Mouse (Mus musculus) embryonic facial prominence, embryonic 13.5 days (tissue): ENCODE measurements around the gene Tgfbr3. TPM values are rescaled to one million over a fixed set of nuclear protein-coding genes. Genes with fewer than 3 reads are reported as not detected.

Source experiments
- ATAC-seq: fragments of 200-750 bp; cut with Nextera tagmentation; 2 replicates; pipeline ENCODE4 v1.8.0; 2017; ENCODE audit warnings: low read depth; ENCODE audit not compliant: insufficient number of reproducible peaks, insufficient read depth, low FRiP score, low TSS enrichment
- H3K27ac ChIP-seq: fragments of 300-500 bp; sonication (generic); 2 replicates; pipeline ENCODE4 v1.5.1; 2015; ENCODE audit warnings: moderate library complexity, mild to moderate bottlenecking, inconsistent platforms
- H3K27me3 ChIP-seq: fragments of 300-500 bp; sonication (generic); 2 replicates; pipeline ENCODE4 v1.6.1; 2015; ENCODE audit warnings: mild to moderate bottlenecking, inconsistent platforms
- H3K36me3 ChIP-seq: fragments of 300-500 bp; sonication (generic); 2 replicates; pipeline ENCODE4 v1.6.1; 2015; ENCODE audit warnings: mild to moderate bottlenecking, inconsistent platforms
- H3K4me1 ChIP-seq: fragments of 300-500 bp; sonication (generic); 2 replicates; pipeline ENCODE4 v1.6.1; 2015; ENCODE audit warnings: inconsistent platforms
- H3K4me2 ChIP-seq: fragments of 300-500 bp; sonication (generic); 2 replicates; pipeline ENCODE4 v1.6.1; 2015; ENCODE audit warnings: moderate library complexity, mild to moderate bottlenecking, inconsistent platforms
- H3K4me3 ChIP-seq: fragments of 300-500 bp; sonication (generic); 2 replicates; pipeline ENCODE4 v1.5.1; 2015; ENCODE audit warnings: mild to moderate bottlenecking, inconsistent platforms
- H3K9ac ChIP-seq: fragments of 300-500 bp; sonication (generic); 2 replicates; pipeline ENCODE4 v1.6.1; 2015; ENCODE audit warnings: mild to moderate bottlenecking, inconsistent platforms
- H3K9me3 ChIP-seq: fragments of 300-500 bp; sonication (generic); 2 replicates; pipeline ENCODE4 v1.6.1; 2016; ENCODE audit warnings: inconsistent platforms
- WGBS: fragments of 180-500 bp; shearing (Covaris S2); methylation state at CpG from one replicate; pipeline ENCODE4 v1.1.7; 2015; ENCODE audit warnings: mixed read lengths; 5-methylcytosine and 5-hydroxymethylcytosine counted together
- polyA plus RNA-seq: library from polyadenylated mRNA; unstranded; fragments of >200 nt; fragmentation: Nextera tagmentation; extraction: Ambion mirVana; gene quantifications from 2 replicates; pipeline ENCODE4 v1.2.1, GENCODE M21; 2015

Tgfbr3 gene
- polyA plus RNA-seq, 1 experiment from 2014 or later = 35.9 TPM

DNA sequence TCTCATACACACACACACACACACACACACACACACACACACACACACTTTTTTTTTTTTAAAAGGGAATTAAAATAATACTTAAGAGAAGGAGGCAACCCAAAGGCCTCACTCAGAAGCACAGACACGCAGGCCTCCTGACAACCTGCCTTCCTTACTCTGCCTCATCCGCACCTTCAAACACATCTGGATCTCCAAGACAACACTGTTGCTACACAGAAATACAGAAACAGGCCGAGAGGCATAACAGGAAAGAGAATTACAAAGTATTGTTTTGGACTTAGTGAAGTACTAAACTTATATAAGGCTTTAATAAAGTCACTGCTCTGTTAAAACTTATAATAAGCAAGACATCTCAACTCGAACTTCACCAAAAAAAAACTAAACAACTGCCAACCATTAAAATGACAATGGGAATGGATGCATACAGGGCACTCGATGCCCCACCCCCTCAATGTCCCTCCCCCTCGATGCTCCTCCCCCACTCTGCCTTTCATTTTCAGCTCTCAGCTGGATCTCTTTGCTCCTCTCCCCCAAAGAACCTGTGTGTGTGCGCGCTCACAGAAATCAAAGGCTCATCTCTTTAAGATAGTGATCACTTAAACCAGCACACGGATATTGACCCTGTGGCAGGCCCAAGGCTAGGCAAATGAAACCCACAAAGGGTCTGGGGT is 87.8 kb downstream of the Tgfbr3 start:
- WGBS = 64% methylated on average over 9 of the region's 9 CpGs

GRCm38 (mm10) chr5:107200853-107201341 is 88.5 kb downstream of the Tgfbr3 start:
- peaks cover 70% of the 10 kb centered on the region for H3K4me1 ChIP-seq
- no peaks in the 10 kb centered on the region for H3K9me3 ChIP-seq
- H3K9ac ChIP-seq = no peak overlapping the region
- H3K4me2 ChIP-seq = peak overlapping the region; percentile 18; the same call in 1 of the 2 replicates
- 38% methylated on average over 12 of the region's 12 CpGs for WGBS
- no peaks in the 10 kb centered on the region for H3K27me3 ChIP-seq
- no peak overlapping the region for H3K4me3 ChIP-seq
- ATAC-seq = no peak
- H3K36me3 ChIP-seq = peaks cover 5% of the 10 kb centered on the region; the same call in 1 of the 2 replicates
- H3K27ac ChIP-seq = peak overlapping the region; percentile 88

More for the DNA sequence above, 87.8 kb downstream of the Tgfbr3 start:
- Histone ChIP-seq H3K9me3 (no peaks in the 10 kb centered on the region), H3K9ac (no peak overlapping the region), H3K4me1 (peaks cover 63% of the 10 kb centered on the region), H3K27ac (peak overlapping the region; percentile 88), H3K4me2 (no peak overlapping the region), H3K36me3 (peaks cover 5% of the 10 kb centered on the region; the same call in 1 of the 2 replicates), H3K27me3 (no peaks in the 10 kb centered on the region), H3K4me3 (no peak overlapping the region)
- no peak for ATAC-seq

GRCm38 (mm10) chr5:107200221-107200635 is 89.2 kb downstream of the Tgfbr3 start:
- H3K36me3 ChIP-seq = no peaks in the 10 kb centered on the region
- H3K9me3 ChIP-seq = no peaks in the 10 kb centered on the region
- H3K27ac ChIP-seq = peak overlapping the region; percentile 88
- 43% methylated on average over 10 of the region's 10 CpGs for WGBS
- H3K9ac ChIP-seq = peak overlapping the region; percentile 16; the same call in 1 of the 2 replicates
- H3K4me2 ChIP-seq = peak overlapping the region; percentile 18
- H3K27me3 ChIP-seq = no peaks in the 10 kb centered on the region
- ATAC-seq = peak; percentile 68; the same call in 1 of the 2 replicates
- H3K4me3 ChIP-seq = no peak overlapping the region
- peaks cover 77% of the 10 kb centered on the region for H3K4me1 ChIP-seq

DNA sequence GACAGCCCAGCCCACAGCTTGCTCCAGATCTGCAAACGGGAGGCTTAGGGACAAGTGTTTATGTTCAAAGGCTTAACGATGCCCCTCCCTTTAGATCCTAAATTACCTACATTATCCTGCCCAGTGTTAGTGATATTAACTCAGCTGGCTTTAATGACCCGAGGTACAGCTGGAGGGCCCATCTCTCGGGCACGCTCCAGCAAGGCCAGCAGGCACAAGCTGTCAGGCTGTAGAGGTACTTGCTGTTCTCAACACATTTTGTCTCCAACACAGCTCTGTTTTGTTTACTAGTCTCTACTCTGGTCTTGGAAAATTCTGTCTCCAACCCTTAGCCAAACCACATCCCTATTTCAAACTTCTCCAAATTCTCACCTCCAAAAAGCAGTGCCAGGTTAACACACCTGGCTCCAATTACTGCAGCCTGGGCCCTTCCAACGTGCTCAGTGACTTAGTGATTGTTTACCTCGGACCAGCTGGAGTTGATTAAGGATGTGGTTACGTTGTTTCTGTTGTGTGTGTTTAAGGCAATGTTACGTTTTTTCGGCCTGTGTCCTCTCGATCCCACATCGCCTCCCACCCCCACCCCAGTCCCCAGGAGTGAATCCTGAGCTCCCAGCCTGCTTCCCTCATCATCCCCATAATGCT is 93.6 kb downstream of the Tgfbr3 start:
- Histone ChIP-seq H3K36me3 (no peaks in the 10 kb centered on the region), H3K9ac (no peak overlapping the region), H3K27me3 (no peaks in the 10 kb centered on the region), H3K9me3 (no peaks in the 10 kb centered on the region), H3K27ac (peak overlapping the region; percentile 88), H3K4me1 (peaks cover 62% of the 10 kb centered on the region), H3K4me2 (peak overlapping the region; percentile 30), H3K4me3 (no peak overlapping the region)
- 11% methylated on average over 12 of the region's 12 CpGs for WGBS
- ATAC-seq = peak; percentile 71

GRCm38 (mm10) chr5:107193160-107193559 is 96.3 kb downstream of the Tgfbr3 start:
- Histone ChIP-seq H3K9me3 (no peaks in the 10 kb centered on the region), H3K4me3 (no peak overlapping the region), H3K4me1 (peaks cover 48% of the 10 kb centered on the region), H3K27me3 (no peaks in the 10 kb centered on the region), H3K27ac (no peak overlapping the region), H3K36me3 (no peaks in the 10 kb centered on the region), H3K9ac (no peak overlapping the region), H3K4me2 (no peak overlapping the region)
- WGBS = 82% methylated on average over 9 of the region's 9 CpGs
- ATAC-seq = no peak

DNA sequence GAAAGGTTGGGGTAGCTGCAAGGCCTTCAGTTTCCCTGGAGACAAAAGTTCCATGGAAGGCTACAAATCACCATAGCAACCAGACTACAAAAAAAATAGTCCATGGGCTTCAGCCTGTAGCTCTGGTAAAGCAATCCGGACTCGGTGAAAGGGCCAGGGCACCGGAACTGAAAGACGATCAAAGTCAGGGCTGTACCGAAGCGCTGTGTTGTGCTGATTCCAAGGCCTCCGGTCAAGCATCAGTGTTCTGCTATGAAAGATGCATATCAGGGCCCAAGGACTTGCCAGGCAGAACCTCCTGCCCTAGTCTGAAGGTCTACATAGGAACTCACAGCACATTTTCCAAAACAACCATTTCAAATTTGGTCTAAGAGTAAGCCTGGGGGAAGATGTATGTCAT is 97.1 kb downstream of the Tgfbr3 start:
- Histone ChIP-seq H3K27ac (no peak overlapping the region), H3K4me2 (no peak overlapping the region), H3K27me3 (no peaks in the 10 kb centered on the region), H3K4me1 (peaks cover 48% of the 10 kb centered on the region), H3K36me3 (no peaks in the 10 kb centered on the region), H3K9me3 (no peaks in the 10 kb centered on the region), H3K9ac (no peak overlapping the region), H3K4me3 (no peak overlapping the region)
- WGBS = 76% methylated on average over 7 of the region's 7 CpGs
- ATAC-seq = no peak

DNA sequence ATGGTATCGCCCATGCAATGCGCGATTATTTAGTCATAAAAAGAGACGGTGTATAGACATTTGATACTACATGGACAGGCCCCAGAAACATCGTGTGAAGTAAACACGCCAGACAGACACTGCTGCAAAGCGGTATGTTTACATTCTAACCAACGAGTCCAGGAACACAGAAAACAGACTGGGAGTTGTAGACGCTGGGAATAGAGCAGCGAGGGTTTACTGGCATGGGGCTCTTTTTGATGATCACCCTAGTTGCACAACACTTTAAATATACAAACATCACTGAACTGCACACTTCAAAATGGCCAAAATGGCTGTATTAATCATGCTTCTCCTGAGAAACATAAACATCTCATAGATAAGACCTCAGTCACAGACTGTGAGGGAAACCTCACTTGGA is 100.9 kb downstream of the Tgfbr3 start:
- Histone ChIP-seq H3K4me3 (no peak overlapping the region), H3K27me3 (no peaks in the 10 kb centered on the region), H3K36me3 (no peaks in the 10 kb centered on the region), H3K9ac (no peak overlapping the region), H3K9me3 (no peaks in the 10 kb centered on the region), H3K4me2 (no peak overlapping the region), H3K27ac (0 out of 2 replicates have a peak overlapping the region, but pooled peaks have one; percentile 16), H3K4me1 (peaks cover 36% of the 10 kb centered on the region)
- no peak for ATAC-seq
- WGBS = 72% methylated on average over 10 of the region's 10 CpGs

DNA sequence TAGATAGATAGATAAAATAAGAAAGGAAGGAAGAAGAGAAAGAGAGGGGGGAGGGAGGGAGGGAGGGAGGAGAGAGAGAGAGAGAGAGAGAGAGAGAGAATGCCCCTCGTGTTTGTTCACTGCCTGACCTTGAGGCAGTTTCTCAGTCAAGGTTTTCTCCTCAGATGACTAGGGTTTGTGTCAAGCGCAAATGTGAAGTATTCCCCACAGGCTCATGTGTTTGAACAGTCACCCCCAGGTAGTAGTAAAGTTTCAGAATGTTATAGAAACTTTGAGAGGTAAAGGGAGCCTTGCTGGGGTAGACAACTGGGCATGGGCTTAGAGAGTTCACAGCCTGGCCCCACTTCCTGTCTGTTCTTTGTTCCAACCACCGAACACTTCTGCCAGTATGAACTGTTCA is 103.2 kb downstream of the Tgfbr3 start:
- Histone ChIP-seq H3K9me3 (no peaks in the 10 kb centered on the region), H3K9ac (no peak overlapping the region), H3K4me2 (no peak overlapping the region), H3K4me1 (peaks cover 25% of the 10 kb centered on the region; the same call in 1 of the 2 replicates), H3K4me3 (no peak overlapping the region), H3K27me3 (no peaks in the 10 kb centered on the region), H3K36me3 (no peaks in the 10 kb centered on the region), H3K27ac (no peak overlapping the region)
- 87% methylated on average over 3 of the region's 3 CpGs for WGBS
- no peak for ATAC-seq

DNA sequence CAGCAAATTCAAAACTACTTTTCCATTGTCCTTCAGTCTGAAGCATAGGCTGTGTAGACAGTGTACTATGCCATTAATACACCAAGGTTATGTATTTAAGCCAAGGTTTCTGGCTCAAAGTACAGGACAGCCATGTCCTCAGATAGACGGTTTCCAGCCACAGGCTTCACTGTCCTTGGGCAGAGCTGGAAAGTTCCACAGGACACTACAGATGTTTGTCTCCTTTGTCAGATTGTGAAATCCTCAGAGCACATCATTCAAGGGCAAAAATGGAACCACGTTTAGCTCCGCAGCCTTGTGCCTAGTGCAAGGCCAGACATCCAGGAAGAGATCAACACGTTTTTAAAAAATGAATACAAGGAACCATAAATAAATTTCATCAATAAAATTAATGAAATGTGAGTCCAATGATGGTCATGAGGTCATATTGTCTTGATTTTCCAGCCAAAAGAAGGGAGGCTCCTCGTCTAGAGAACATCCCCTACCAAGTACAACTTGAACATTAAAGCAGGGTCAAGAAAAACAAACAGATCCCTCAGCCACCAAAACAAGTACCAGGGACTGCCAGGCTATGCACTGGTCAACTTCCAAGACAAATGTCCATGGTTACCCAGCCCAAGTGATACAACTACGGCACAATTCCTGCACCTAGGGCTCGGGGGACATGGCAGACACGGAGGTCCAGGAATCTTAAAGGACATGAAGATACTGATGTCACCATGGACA is 105.1 kb downstream of the Tgfbr3 start:
- 83% methylated on average over 8 of the region's 8 CpGs for WGBS
- no peaks in the 10 kb centered on the region for H3K27me3 ChIP-seq
- no peaks in the 10 kb centered on the region for H3K36me3 ChIP-seq
- H3K27ac ChIP-seq = no peak overlapping the region; the same call in 1 of the 2 replicates
- no peak overlapping the region for H3K9ac ChIP-seq
- peaks cover 25% of the 10 kb centered on the region for H3K4me1 ChIP-seq
- H3K9me3 ChIP-seq = no peaks in the 10 kb centered on the region
- ATAC-seq = no peak
- no peak overlapping the region for H3K4me2 ChIP-seq
- H3K4me3 ChIP-seq = no peak overlapping the region

- WGBS = 68% methylated on average over 6 of the region's 6 CpGs
- H3K4me2 ChIP-seq = no peak overlapping the region
Measured at GRCm38 (mm10) chr5:107183537-107183936, 105.9 kb downstream of the Tgfbr3 start.

GRCm38 (mm10) chr5:107182721-107183120 is 106.7 kb downstream of the Tgfbr3 start:
- Histone ChIP-seq H3K4me3 (no peak overlapping the region), H3K36me3 (no peaks in the 10 kb centered on the region), H3K27ac (no peak overlapping the region), H3K27me3 (no peaks in the 10 kb centered on the region), H3K4me1 (peaks cover 35% of the 10 kb centered on the region), H3K4me2 (no peak overlapping the region), H3K9me3 (no peaks in the 10 kb centered on the region), H3K9ac (no peak overlapping the region)
- no peak for ATAC-seq
- WGBS = 88% methylated on average over 7 of the region's 7 CpGs

More at GRCm38 (mm10) chr5:107183537-107183936, 105.9 kb downstream of the Tgfbr3 start:
- no peak overlapping the region for H3K4me3 ChIP-seq
- H3K9me3 ChIP-seq = no peaks in the 10 kb centered on the region
- no peaks in the 10 kb centered on the region for H3K27me3 ChIP-seq
- no peak for ATAC-seq
- no peak overlapping the region; the same call in 1 of the 2 replicates for H3K27ac ChIP-seq
- H3K9ac ChIP-seq = no peak overlapping the region
- H3K4me1 ChIP-seq = peaks cover 28% of the 10 kb centered on the region
- no peaks in the 10 kb centered on the region for H3K36me3 ChIP-seq
